Mouse (Mus musculus) limb, embryonic 10.5 days (tissue): ENCODE data around the gene Cypt14. TPM values are rescaled to one million over a fixed set of nuclear protein-coding genes. Genes with fewer than 3 reads are reported as not detected.
"Not testable (repeated sequence)": the region's sequence is repeated elsewhere in the genome, so short reads cannot be mapped to it uniquely, and the experiment has no call there.

Experiments
- DNase-seq: peaks from one replicate; pipeline ENCODE4 v3.0.0-alpha.2; 2017; ENCODE audit warnings: low spot score
- H3K27ac ChIP-seq: fragments of 300-500 bp; sonication (generic); 2 replicates; pipeline ENCODE4 v1.5.1; 2016; ENCODE audit warnings: mild to moderate bottlenecking
- H3K27me3 ChIP-seq: fragments of 300-500 bp; sonication (generic); 2 replicates; pipeline ENCODE4 v1.6.1; 2016; ENCODE audit warnings: low read depth, mild to moderate bottlenecking; ENCODE audit not compliant: poor library complexity, severe bottlenecking
- H3K36me3 ChIP-seq: fragments of 300-500 bp; sonication (generic); 2 replicates; pipeline ENCODE4 v1.6.1; 2016; ENCODE audit warnings: mild to moderate bottlenecking, moderate library complexity
- H3K4me1 ChIP-seq: fragments of 300-500 bp; sonication (generic); 2 replicates; pipeline ENCODE4 v1.6.1; 2016
- H3K4me3 ChIP-seq: fragments of 300-500 bp; sonication (generic); 2 replicates; pipeline ENCODE4 v1.5.1; 2016; ENCODE audit warnings: mild to moderate bottlenecking, moderate library complexity
- H3K9me3 ChIP-seq: fragments of 300-500 bp; sonication (generic); replicated peaks from 2 replicates; pipeline ENCODE4 v1.6.1; 2016; ENCODE audit warnings: mild to moderate bottlenecking
- WGBS: fragments of 180-500 bp; shearing (Covaris S2); methylation state at CpG from one replicate; pipeline ENCODE4 v1.1.7; 2016; 5-methylcytosine and 5-hydroxymethylcytosine counted together
- polyA plus RNA-seq: library from polyadenylated mRNA; unstranded; fragments of >200 nt; fragmentation: Nextera tagmentation; extraction: Ambion mirVana; gene quantifications from 2 replicates; pipeline ENCODE4 v1.2.1, GENCODE M21; 2016

Gene Cypt14
- not detected in 2 replicates for polyA plus RNA-seq

GRCm38 (mm10) chrX:39863504-39863903 is at the start of gene Cypt14:
TSS of gene Cypt14 (minus strand) at chrX:39863604.
- H3K27ac ChIP-seq, DNase-seq, H3K4me3 ChIP-seq, H3K9me3 ChIP-seq, H3K27me3 ChIP-seq, H3K4me1 ChIP-seq, H3K36me3 ChIP-seq: not testable (repeated sequence)
- 77% methylated on average over 2 of the region's 2 CpGs for WGBS
